Mouse (Mus musculus): ENCODE data around the gene Pebp1.

- no peak for TF ChIP-seq CTCF (IDR thresholded peaks at IDR 0.05 in 2 of 3, conservative IDR thresholded peaks at IDR 0.05 in 1 of 3; ENCODE audit: control insufficient read depth in 1 of 3, insufficient read depth in 1 of 3, low read depth in 2 of 3, low read length in 3 of 3, poor library complexity in 1 of 3, severe bottlenecking in 1 of 3)
- no peak for TF ChIP-seq CHD1 (IDR thresholded peaks at IDR 0.05; ENCODE audit: low read depth, low read length)
- no peak for TF ChIP-seq TBP (IDR thresholded peaks at IDR 0.05; ENCODE audit: low read depth, low read length)
- TF ChIP-seq POLR2AphosphoS2 (IDR thresholded peaks at IDR 0.05; ENCODE audit: low read length): no peak
- no peak for TF ChIP-seq MYC (IDR thresholded peaks at IDR 0.05; ENCODE audit: low read depth, low read length)
- TF ChIP-seq SIN3A (IDR thresholded peaks at IDR 0.05; ENCODE audit: low read length): no peak
- TF ChIP-seq NELFE (IDR thresholded peaks at IDR 0.05; ENCODE audit: low read depth, low read length): no peak
- TF ChIP-seq CHD2 (IDR thresholded peaks at IDR 0.05; ENCODE audit: low read length): no peak
- no peak for TF ChIP-seq EP300 (IDR thresholded peaks at IDR 0.05; ENCODE audit: low read depth in 1 of 2, low read length in 2 of 2)
- TF ChIP-seq GATA1 (IDR thresholded peaks at IDR 0.05; ENCODE audit: low read depth, low read length): no peak
- TF ChIP-seq POLR2A (IDR thresholded peaks at IDR 0.05; ENCODE audit: control insufficient read depth in 1 of 2, insufficient read depth in 1 of 2, low read depth in 1 of 2, low read length in 2 of 2, poor library complexity in 1 of 2): no peak
- TF ChIP-seq MXI1 (IDR thresholded peaks at IDR 0.05; ENCODE audit: low read depth, low read length): no peak
- TF ChIP-seq MAZ (IDR thresholded peaks at IDR 0.05; ENCODE audit: low read depth, low read length): no peak
Measured at GRCm38 (mm10) chr5:117284682-117285081, 2.7 kb downstream of the Pebp1 start.
